Mouse (Mus musculus) lung, embryonic 15.5 days (tissue): Measurements from ENCODE around the gene Dgke. TPM values are rescaled to one million over a fixed set of nuclear protein-coding genes. Genes with fewer than 3 reads are reported as not detected.
"Not testable (repeated sequence)": the region's sequence is repeated elsewhere in the genome, so short reads cannot be mapped to it uniquely, and the experiment has no call there.

Experiments used
- ATAC-seq: fragments of 200-750 bp; cut with Nextera tagmentation; 2 replicates; pipeline ENCODE4 v1.8.0; 2017; ENCODE audit warnings: moderate number of reproducible peaks, borderline replicate concordance; ENCODE audit not compliant: low FRiP score, low TSS enrichment; ENCODE audit errors: extremely low read depth
- H3K27ac ChIP-seq: fragments of 300-500 bp; sonication (generic); 2 replicates; pipeline ENCODE4 v1.5.1; 2015; ENCODE audit warnings: moderate library complexity, mild to moderate bottlenecking, inconsistent platforms
- H3K27me3 ChIP-seq: fragments of 300-500 bp; sonication (generic); 2 replicates; pipeline ENCODE4 v1.6.1; 2015; ENCODE audit warnings: inconsistent platforms
- H3K36me3 ChIP-seq: fragments of 300-500 bp; sonication (generic); 2 replicates; pipeline ENCODE4 v1.6.1; 2015; ENCODE audit warnings: inconsistent platforms
- H3K4me1 ChIP-seq: fragments of 300-500 bp; sonication (generic); 2 replicates; pipeline ENCODE4 v1.6.1; 2015; ENCODE audit warnings: inconsistent platforms
- H3K4me2 ChIP-seq: fragments of 300-500 bp; sonication (generic); 2 replicates; pipeline ENCODE4 v1.6.1; 2015; ENCODE audit warnings: inconsistent platforms, mild to moderate bottlenecking, moderate library complexity
- H3K4me3 ChIP-seq: fragments of 300-500 bp; sonication (generic); 2 replicates; pipeline ENCODE4 v1.5.1; 2015; ENCODE audit warnings: mild to moderate bottlenecking, inconsistent platforms
- H3K9ac ChIP-seq: fragments of 300-500 bp; sonication (generic); 2 replicates; pipeline ENCODE4 v1.6.1; 2015; ENCODE audit warnings: inconsistent platforms
- H3K9me3 ChIP-seq: fragments of 300-500 bp; sonication (generic); 2 replicates; pipeline ENCODE4 v1.6.1; 2016; ENCODE audit warnings: inconsistent platforms
- WGBS: fragments of 180-500 bp; shearing (Covaris S2); methylation state at CpG from one replicate; pipeline ENCODE4 v1.1.7; 2015; 5-methylcytosine and 5-hydroxymethylcytosine counted together
- polyA plus RNA-seq: library from polyadenylated mRNA; unstranded; fragments of >200 nt; fragmentation: Nextera tagmentation; extraction: Ambion mirVana; gene quantifications from 2 replicates; pipeline ENCODE4 v1.2.1, GENCODE M21; 2015

Dgke gene
- 5.5 and 5.8 TPM in 2 replicates for polyA plus RNA-seq

DNA sequence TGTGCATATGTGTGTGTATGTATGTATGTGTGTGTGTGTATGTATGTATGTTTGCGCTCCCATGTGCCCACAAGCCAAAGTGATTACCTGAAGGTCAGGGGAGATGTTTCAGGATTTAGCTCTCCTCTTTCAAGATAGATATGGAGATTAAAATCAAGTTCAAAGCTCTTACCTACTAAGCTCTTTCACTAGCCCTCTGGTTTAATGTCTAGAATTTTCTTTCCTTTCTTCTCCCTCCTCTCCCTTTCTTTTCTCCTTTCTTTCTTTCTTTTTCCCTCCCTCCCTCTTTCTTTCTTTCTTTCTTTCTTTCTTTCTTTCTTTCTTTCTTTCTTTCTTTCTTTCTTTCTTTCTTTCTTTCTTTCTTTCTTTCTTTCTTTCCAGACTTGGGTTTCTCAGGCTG, at the start of gene Dgke:
TSS of gene Dgke (minus strand) at position 101 of the 400 bp plus-strand sequence.
- Histone ChIP-seq H3K36me3 (no peaks in the 10 kb centered on the region), H3K27me3 (no peaks in the 10 kb centered on the region), H3K27ac (peak within 1 kb of the TSS; percentile 61), H3K4me1 (no peaks in the 10 kb centered on the region; the same call in 1 of the 2 replicates), H3K9me3 (no peaks in the 10 kb centered on the region), H3K9ac (no peak within 1 kb of the TSS), H3K4me3 (no peak within 1 kb of the TSS), H3K4me2 (no peak within 1 kb of the TSS)
- 86% methylated on average over 1 of the region's 1 CpGs for WGBS
- ATAC-seq: no peak

DNA sequence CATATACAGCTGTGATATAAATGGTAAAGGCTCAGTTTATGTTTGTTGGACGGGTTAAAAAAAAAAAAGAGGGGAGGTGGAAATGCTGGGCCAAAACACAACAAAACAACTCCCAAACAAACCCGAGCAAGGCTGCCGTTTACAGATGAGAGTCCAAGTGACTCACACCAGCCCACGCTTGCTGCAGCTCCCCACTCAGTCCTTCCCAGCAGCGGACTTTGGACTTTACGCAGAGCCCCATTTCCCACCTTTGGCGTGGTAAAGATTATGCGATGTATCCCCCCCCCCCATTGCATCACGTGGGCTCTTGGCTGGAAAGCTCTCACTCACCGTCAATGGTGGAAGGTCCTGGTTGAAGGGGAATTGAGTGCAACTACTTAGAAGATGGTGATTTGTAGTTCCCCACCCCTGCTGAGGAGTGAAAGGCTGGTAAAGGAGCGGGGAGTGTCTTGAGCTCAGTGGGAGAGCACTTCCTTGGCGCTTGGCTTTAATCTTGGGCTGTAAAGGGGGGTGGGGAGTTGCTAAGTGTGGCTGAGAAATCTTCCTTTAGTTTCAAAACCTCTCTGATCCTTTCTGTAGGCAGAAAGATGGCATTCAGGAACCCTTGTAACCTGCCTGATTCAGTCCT, 40.6 kb upstream of the Dgke start:
- Histone ChIP-seq H3K27me3 (no peaks in the 10 kb centered on the region), H3K9ac (no peak overlapping the region), H3K36me3 (no peaks in the 10 kb centered on the region), H3K9me3 (no peaks in the 10 kb centered on the region), H3K4me2 (no peak overlapping the region), H3K4me1 (no peaks in the 10 kb centered on the region), H3K27ac (no peak overlapping the region), H3K4me3 (no peak overlapping the region)
- 31% methylated on average over 12 of the region's 12 CpGs for WGBS
- no peak for ATAC-seq

DNA sequence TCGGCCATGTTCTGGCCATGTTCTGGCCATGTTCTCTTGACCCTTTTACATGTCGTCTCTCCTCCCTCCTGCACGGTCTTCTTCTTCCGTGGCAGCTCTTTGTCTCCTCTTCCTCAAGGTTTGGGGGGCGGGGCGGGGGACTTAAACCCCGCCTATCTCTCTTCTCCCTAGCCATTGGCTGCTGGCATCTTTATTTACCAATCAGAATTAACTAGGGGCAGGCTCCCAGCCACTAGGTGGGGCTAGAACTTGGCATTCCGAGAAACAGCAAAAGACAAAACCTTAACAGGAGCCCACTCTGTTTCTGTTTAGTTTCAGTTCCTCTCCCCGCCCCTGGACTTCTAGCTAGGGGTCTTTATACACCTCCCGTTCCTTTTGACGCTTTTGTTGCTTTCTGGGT, 39.2 kb upstream of the Dgke start:
- Histone ChIP-seq H3K9ac (no peak overlapping the region), H3K4me1 (no peaks in the 10 kb centered on the region), H3K4me2 (no peak overlapping the region), H3K27ac (no peak overlapping the region), H3K36me3 (no peaks in the 10 kb centered on the region), H3K9me3 (no peaks in the 10 kb centered on the region), H3K4me3 (no peak overlapping the region), H3K27me3 (no peaks in the 10 kb centered on the region)
- no peak for ATAC-seq
- 87% methylated on average over 11 of the region's 11 CpGs for WGBS

DNA sequence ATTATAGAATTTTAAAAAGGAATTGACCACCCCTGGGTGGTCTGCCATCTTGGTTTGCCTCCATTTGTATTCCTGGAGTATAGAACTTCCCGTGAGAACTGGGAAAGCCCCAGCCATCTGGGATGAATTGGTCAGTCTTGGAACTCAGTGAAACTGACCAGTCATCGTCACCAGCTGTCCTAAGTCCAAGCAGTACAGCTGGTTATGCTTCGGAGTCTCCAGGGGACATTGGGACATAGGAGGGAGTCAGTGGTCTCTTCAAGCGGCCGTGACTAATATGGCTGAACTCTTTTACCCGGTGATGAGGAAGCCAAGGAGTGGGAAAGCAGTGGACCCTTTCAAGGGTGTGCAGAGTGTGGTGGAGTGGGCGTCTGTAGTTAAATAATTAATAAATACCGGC, 38.6 kb upstream of the Dgke start:
- ATAC-seq: no peak; the same call in 1 of the 2 replicates

DNA sequence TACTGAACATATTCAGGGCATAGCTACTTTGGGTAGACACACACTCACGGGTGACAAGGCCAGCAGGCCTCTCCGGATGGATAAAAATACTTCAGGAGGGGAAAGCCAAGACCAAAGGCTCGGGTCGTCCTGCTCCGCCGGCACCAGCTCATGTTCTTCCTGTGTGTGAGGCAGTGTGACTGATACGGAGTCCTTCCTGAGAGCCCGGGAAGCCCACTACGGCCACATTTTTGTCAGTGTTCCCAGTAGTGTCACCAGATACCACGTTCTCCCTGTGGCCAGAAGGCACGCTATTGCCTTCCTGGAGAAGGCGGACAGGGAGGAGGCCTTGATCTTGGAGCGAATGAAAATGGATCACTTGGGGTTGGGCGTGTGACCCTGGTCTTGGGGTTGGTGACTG, 36.5 kb upstream of the Dgke start:
- no peaks in the 10 kb centered on the region for H3K27me3 ChIP-seq
- H3K9ac ChIP-seq: no peak overlapping the region
- H3K4me2 ChIP-seq: no peak overlapping the region
- ATAC-seq: no peak
- no peaks in the 10 kb centered on the region for H3K4me1 ChIP-seq
- WGBS: 79% methylated on average over 14 of the region's 14 CpGs
- H3K36me3 ChIP-seq: no peaks in the 10 kb centered on the region
- H3K9me3 ChIP-seq: no peaks in the 10 kb centered on the region
- H3K4me3 ChIP-seq: no peak overlapping the region
- no peak overlapping the region for H3K27ac ChIP-seq

More for the DNA sequence above, 38.6 kb upstream of the Dgke start:
- H3K9ac ChIP-seq: no peak overlapping the region
- no peaks in the 10 kb centered on the region for H3K9me3 ChIP-seq
- no peak overlapping the region for H3K4me3 ChIP-seq
- WGBS: 94% methylated on average over 8 of the region's 8 CpGs
- no peaks in the 10 kb centered on the region for H3K27me3 ChIP-seq
- H3K4me2 ChIP-seq: no peak overlapping the region
- H3K27ac ChIP-seq: no peak overlapping the region
- no peaks in the 10 kb centered on the region for H3K36me3 ChIP-seq
- no peaks in the 10 kb centered on the region for H3K4me1 ChIP-seq

DNA sequence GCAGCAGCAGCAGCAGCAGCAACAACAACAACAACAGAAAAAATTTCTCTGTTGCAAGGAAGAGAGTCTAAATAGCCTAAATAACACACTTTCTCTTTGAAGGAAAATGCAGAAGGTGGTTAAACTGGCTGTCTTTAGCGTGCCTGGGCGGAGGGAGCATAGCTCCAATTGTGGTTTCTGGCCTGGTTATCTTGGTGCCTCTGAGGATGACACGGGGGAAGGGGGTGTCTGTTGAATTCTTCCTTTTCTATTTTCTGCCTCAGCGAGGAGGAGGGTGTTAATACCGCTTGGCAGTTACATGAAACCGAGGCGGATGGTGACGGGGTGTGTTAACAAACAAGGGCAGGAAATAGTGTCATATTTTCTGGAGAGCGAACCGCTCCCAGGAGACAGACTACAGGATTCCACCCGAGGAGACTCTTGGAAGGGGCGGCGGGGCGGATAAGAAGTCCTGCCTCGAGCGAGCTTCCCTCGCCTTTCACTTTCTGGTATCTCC, 34.2 kb upstream of the Dgke start:
- no peaks in the 10 kb centered on the region for H3K36me3 ChIP-seq
- no peak overlapping the region for H3K27ac ChIP-seq
- 13% methylated on average over 17 of the region's 17 CpGs for WGBS
- H3K4me3 ChIP-seq: peak overlapping the region; percentile 40
- H3K4me2 ChIP-seq: peak overlapping the region; percentile 76
- H3K9me3 ChIP-seq: no peaks in the 10 kb centered on the region
- no peaks in the 10 kb centered on the region for H3K4me1 ChIP-seq
- no peaks in the 10 kb centered on the region for H3K27me3 ChIP-seq
- H3K9ac ChIP-seq: peak overlapping the region; percentile 37; the same call in 1 of the 2 replicates
- no peak for ATAC-seq

DNA sequence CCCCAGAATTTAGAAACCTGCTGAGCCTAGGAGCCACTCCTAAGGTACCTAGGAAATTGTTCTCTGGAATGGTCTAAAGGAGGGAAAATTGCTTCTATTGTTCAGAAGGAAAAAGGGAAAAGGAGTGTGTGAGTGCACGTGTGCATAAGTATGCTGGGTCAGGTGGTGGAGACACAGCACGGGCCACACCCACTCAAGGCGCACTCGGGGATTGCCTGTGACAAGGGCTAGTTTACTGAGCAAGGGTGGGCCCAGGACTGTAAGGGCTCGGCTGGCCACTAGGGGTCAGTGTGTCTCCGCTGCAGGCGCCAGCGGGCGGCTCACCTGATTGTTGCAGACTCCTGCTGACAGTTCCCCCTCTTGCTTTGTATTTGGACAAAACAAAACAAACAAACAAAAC, 33.8 kb upstream of the Dgke start:
- Histone ChIP-seq H3K36me3 (no peaks in the 10 kb centered on the region), H3K4me3 (peak overlapping the region; percentile 40), H3K9me3 (no peaks in the 10 kb centered on the region), H3K9ac (0 out of 2 replicates have a peak overlapping the region, but pooled peaks have one; percentile 37), H3K27ac (no peak overlapping the region), H3K27me3 (no peaks in the 10 kb centered on the region), H3K4me2 (peak overlapping the region; percentile 76), H3K4me1 (no peaks in the 10 kb centered on the region)
- WGBS: 0% methylated on average over 9 of the region's 9 CpGs
- peak; percentile 78; the same call in 1 of the 2 replicates for ATAC-seq

DNA sequence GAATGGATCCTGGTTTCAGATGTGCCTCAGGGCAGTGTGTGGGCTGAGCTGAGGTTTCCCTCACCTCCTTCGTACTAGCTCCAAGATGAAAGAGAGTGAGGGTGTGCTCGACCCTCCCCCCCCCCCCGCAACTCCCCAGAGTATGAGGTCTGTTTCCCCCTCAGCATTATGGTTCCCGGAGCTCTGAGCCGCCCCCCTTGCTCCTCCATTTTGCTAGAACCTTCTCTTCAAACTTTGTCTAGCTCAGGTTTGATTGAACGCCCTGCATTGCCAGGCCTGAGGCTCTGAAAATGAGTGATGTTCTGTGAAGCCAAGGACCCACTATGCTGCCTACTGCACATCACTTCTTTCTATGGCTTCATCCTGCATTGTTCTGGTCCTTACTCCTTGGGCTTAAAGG, 32.3 kb upstream of the Dgke start:
- no peaks in the 10 kb centered on the region for H3K27me3 ChIP-seq
- no peak overlapping the region for H3K4me2 ChIP-seq
- H3K9me3 ChIP-seq: no peaks in the 10 kb centered on the region
- H3K27ac ChIP-seq: no peak overlapping the region
- H3K4me1 ChIP-seq: no peaks in the 10 kb centered on the region
- H3K4me3 ChIP-seq: no peak overlapping the region
- no peak overlapping the region for H3K9ac ChIP-seq
- WGBS: 66% methylated on average over 6 of the region's 6 CpGs
- ATAC-seq: no peak
- H3K36me3 ChIP-seq: no peaks in the 10 kb centered on the region

DNA sequence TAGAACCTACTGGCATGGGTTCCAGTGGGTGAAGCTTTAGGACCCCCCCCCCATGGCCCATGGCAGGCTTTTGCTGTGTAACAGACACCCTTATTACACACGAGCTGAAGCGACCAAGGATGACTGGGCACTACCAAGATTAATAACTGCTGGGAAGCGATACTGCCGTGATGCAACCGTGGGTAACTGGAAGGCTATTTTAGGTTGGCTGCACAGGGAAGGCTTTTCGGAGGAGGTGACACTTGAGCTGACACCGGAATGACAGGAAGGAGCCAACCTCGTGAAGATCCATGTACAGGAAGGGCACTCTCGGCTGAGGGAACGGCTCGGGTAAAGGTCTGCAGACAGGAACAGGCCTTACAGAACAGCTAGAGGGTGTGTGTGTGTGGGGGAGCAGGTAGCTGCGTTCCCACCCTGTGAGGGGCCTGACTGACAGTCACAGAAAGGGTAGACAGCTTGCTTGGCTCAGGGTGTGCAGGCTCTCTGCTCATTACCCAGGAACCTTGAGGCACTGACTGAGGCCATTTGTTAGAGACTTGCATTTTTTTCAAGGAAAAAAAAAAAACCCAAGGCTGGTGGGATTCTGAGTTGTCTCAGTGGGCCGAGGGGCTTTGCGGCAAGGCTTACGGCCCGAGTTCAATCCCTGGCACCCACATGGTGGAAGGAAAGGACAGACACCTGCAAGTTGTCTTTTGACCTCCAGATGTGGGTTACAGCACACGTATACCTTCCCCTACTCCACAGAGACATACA, 31.6 kb upstream of the Dgke start:
- Histone ChIP-seq H3K4me1 (no peaks in the 10 kb centered on the region), H3K4me2 (no peak overlapping the region), H3K27me3 (no peaks in the 10 kb centered on the region), H3K36me3 (no peaks in the 10 kb centered on the region), H3K4me3 (no peak overlapping the region), H3K9ac (no peak overlapping the region), H3K9me3 (no peaks in the 10 kb centered on the region), H3K27ac (no peak overlapping the region)
- no peak for ATAC-seq
- 70% methylated on average over 17 of the region's 17 CpGs for WGBS

DNA sequence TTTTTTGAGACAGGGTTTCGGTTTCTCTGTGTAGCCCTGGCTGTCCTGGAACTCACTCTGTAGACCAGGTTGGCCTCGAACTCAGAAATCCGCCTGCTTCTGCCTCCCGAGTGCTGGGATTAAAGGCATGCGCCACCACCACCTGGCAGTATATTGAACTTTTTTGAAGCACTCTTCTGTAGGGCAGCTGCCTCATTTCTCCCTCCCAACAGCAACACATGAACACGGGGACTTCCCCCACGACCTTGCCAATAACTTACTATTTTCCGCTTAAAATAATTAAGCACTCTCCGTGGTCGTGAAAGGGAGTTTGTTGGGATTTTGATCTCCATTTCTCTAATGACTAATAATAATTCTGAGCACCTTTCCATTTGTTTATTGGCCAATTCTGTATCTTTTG, 30.6 kb upstream of the Dgke start:
- 86% methylated on average over 10 of the region's 10 CpGs for WGBS
- H3K4me1 ChIP-seq, H3K27me3 ChIP-seq, H3K36me3 ChIP-seq, H3K27ac ChIP-seq, ATAC-seq, H3K9me3 ChIP-seq, H3K4me3 ChIP-seq, H3K4me2 ChIP-seq, H3K9ac ChIP-seq: not testable (repeated sequence)

DNA sequence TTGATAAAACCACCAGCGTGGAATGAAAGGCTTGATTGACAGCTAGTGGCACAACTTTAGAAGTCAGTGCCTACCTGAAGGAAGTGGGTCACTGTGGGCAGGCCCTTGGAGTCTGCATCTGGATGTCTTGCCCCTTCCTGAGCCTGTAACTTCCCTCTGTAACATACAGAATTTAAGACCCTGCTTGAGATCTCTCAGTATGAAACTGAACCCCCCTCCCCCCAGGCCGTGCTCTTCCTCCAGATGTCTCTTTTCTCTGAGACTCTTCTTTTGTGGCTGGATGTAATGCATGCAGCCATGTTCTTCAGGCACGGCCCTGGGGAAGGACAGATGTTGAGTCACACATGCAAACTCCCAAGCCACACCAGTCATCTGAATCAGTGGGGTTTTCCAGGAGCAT, 28.7 kb upstream of the Dgke start:
- Histone ChIP-seq H3K27ac (no peak overlapping the region), H3K4me1 (no peaks in the 10 kb centered on the region), H3K4me2 (no peak overlapping the region), H3K4me3 (no peak overlapping the region), H3K9ac (no peak overlapping the region), H3K9me3 (no peaks in the 10 kb centered on the region), H3K36me3 (no peaks in the 10 kb centered on the region), H3K27me3 (no peaks in the 10 kb centered on the region)
- 59% methylated on average over 3 of the region's 3 CpGs for WGBS
- ATAC-seq: no peak

DNA sequence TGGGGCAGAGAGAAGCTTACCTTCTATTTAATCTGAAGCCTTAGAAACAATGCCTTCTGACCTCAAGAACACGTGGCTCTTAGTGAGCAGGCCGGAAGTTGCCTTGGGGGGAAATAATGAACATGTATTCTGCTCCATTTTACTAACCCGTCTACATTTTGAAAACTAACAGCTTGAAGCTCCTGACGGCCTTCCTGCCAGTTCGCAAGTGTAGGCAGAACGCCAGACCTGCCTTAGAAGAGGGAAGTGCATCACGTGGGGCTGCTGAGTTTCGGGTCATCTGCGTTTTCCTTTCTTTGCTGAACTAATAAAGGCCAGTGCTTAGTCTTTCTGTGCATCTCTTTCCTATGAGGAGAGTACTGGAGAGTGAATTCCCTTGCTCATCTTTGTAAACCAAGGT, 26.1 kb upstream of the Dgke start:
- Histone ChIP-seq H3K4me2 (no peak overlapping the region), H3K4me3 (no peak overlapping the region), H3K36me3 (no peaks in the 10 kb centered on the region), H3K4me1 (no peaks in the 10 kb centered on the region), H3K27me3 (no peaks in the 10 kb centered on the region), H3K9me3 (no peaks in the 10 kb centered on the region), H3K27ac (no peak overlapping the region), H3K9ac (no peak overlapping the region)
- WGBS: 52% methylated on average over 9 of the region's 9 CpGs
- ATAC-seq: no peak
